Mouse (Mus musculus) lung, postnatal 0 days (tissue): ENCODE measurements at regions not wholly inside any gene's neighbourhood (a gene's known extent, or its start where the extent isn't known, plus 50 kb on each side); places are given as distances from the start of the nearest gene placed in this dataset.

Experiments
- CTCF ChIP-seq: IDR thresholded peaks from 2 replicates; pipeline ENCODE4 v1.5.1; 2016; ENCODE audit warnings: antibody characterized with exemption, mild to moderate bottlenecking
- EP300 ChIP-seq: IDR thresholded peaks from 2 replicates; pipeline ENCODE4 v1.6.1; 2016; ENCODE audit warnings: antibody characterized with exemption, mild to moderate bottlenecking, control low read depth

DNA sequence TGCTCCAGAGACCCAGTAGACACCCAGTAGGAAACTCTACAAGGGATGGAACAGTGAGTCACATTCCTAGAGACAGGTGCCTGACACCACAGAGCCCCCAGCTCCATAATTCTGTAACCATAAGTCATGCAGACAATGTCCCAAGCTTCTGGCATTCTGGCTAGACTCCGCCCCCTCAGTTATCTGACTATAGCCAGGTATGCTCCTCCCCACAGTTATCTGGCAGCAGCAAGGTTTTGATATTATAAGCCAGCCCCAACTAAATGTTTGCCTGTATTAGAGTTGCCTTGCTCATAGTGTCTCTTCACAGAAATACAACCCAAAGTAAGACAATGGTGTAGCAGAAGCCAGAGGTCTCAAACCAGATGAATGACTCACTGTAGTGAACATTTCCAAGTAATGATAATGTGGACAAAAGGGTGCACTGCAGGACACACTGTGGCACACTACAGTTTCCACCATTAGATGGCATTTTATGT, 121.4 kb upstream of the Otogl start:
- TF ChIP-seq CTCF (no peak), EP300 (no peak)
